Mouse (Mus musculus): ENCODE data around the gene Dchs1. TPM values are rescaled to one million over a fixed set of nuclear protein-coding genes. Genes with fewer than 3 reads are reported as not detected.

Dchs1 gene
- polyA plus RNA-seq, 1 experiment from 2014 or later: 0.47 TPM

GRCm38 (mm10) chr7:105726144-105726979, 61.1 kb downstream of the Dchs1 start:
- Histone ChIP-seq H3K27ac (no peak overlapping the region), H3K4me3 (ENCODE audit: inconsistent target) (no peak overlapping the region), H3K36me3 (ENCODE audit: inconsistent target) (no peaks in the 10 kb centered on the region), H3K79me2 (ENCODE audit: inconsistent target) (no peaks in the 10 kb centered on the region)
- WGBS (ENCODE audit: missing documents): 79% methylated on average over 4 of the region's 4 CpGs

DNA sequence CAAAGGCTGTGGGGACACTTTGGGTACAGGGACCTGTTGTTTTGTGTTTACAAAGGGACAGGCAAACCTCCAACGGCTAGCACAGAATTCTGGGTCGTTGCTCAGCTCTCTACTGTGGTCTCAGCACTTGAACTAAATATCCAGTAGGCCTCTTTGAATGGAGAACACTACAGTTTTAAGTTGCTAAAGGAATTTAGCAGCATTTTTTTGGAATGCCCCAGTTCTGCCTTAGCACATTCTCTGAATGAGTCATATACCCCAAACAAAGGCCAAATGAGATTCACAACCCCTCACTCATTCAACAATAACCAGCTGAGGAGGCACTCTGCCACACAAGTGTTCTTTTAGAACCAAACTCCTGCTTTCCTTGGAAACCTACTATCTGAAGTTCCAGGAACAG, 65.5 kb downstream of the Dchs1 start:
- H3K79me2 ChIP-seq (ENCODE audit: inconsistent target): no peaks in the 10 kb centered on the region
- 84% methylated on average over 2 of the region's 2 CpGs for WGBS (ENCODE audit: missing documents)
- no peak overlapping the region for H3K4me3 ChIP-seq (ENCODE audit: inconsistent target)
- H3K36me3 ChIP-seq (ENCODE audit: inconsistent target): no peaks in the 10 kb centered on the region
- H3K27ac ChIP-seq: no peak overlapping the region

- Histone ChIP-seq H3K27ac (no peak overlapping the region), H3K79me2 (ENCODE audit: inconsistent target) (no peaks in the 10 kb centered on the region), H3K36me3 (ENCODE audit: inconsistent target) (no peaks in the 10 kb centered on the region), H3K4me3 (ENCODE audit: inconsistent target) (no peak overlapping the region)
- WGBS (ENCODE audit: missing documents): 73% methylated on average over 3 of the region's 3 CpGs
These were observed 72.1 kb downstream of the Dchs1 start for GRCm38 (mm10) chr7:105715366-105715765.

DNA sequence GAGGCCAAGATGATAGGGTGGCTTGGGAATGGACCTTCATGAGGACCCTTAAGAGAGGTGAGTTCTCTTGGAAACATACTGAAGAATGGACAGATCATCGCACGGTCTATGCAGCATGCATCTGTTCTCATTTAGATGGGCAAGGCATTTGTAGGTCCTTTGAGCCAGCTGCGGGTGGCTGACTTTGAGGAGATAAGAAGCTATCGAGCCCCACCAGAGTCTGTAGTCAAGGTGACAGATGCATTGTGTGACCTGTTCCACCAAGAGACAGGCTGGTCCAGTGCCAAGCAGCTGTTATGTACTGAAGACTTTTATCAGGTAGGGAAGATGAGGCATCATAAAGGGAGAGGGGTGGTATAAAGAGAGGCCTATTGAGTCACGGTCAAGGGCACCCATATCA, 78.7 kb downstream of the Dchs1 start:
- Histone ChIP-seq H3K36me3 (ENCODE audit: inconsistent target) (no peaks in the 10 kb centered on the region), H3K4me3 (ENCODE audit: inconsistent target) (no peak overlapping the region), H3K79me2 (ENCODE audit: inconsistent target) (no peaks in the 10 kb centered on the region), H3K27ac (no peak overlapping the region)
- WGBS (ENCODE audit: missing documents): 94% methylated on average over 5 of the region's 5 CpGs

DNA sequence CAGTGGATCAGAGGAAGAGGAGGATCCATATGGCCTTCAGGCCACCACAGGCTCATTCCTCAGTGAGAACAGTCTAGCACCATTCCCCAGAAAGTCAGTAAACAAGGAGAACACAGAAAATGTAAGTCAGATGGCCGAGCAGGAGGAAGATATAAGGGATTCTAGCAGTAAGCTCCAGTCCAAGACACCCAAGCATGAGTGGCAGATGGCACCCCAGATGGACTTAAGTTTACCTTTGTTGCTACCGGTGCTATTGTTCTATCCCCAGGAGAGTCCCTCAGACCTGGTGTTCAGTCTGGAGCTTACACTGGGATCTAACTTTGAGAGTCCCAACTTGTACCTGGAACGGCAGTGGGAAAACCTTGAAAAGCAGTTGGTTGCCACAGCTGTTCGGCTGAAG, 83.6 kb downstream of the Dchs1 start:
- Histone ChIP-seq H3K27ac (no peak overlapping the region), H3K36me3 (ENCODE audit: inconsistent target) (no peaks in the 10 kb centered on the region), H3K4me3 (ENCODE audit: inconsistent target) (no peak overlapping the region), H3K79me2 (ENCODE audit: inconsistent target) (no peaks in the 10 kb centered on the region)
- 93% methylated on average over 4 of the region's 4 CpGs for WGBS (ENCODE audit: missing documents)

GRCm38 (mm10) chr7:105703184-105703583, 84.3 kb downstream of the Dchs1 start:
- Histone ChIP-seq H3K36me3 (ENCODE audit: inconsistent target) (no peaks in the 10 kb centered on the region), H3K27ac (no peak overlapping the region), H3K79me2 (ENCODE audit: inconsistent target) (no peaks in the 10 kb centered on the region), H3K4me3 (ENCODE audit: inconsistent target) (no peak overlapping the region)
- WGBS (ENCODE audit: missing documents): 93% methylated on average over 16 of the region's 16 CpGs

Other genes with a start within 250 kb of the Dchs1 start
- 23.5 to 31.0 TPM (median 25.9 TPM) in 3 replicates for gene Smpd1, start 233.3 kb downstream of the Dchs1 start, polyA plus RNA-seq (2018)
- gene Apbb1, start 206.0 kb downstream of the Dchs1 start, polyA plus RNA-seq (2018): 0.04 to 0.58 TPM in 2 of 3 replicates, not detected in the other
- 0.24 TPM in 1 of 3 replicates, not detected in the others for gene Hpx, start 187.5 kb downstream of the Dchs1 start, polyA plus RNA-seq (2018)
- gene Trim3, start 154.1 kb downstream of the Dchs1 start, polyA plus RNA-seq (2018): 15.2 to 30.8 TPM (median 17.8 TPM) in 3 replicates
- gene Timm10b, start 147.6 kb downstream of the Dchs1 start, polyA plus RNA-seq (2018): 36.5 to 124 TPM (median 98.7 TPM) in 3 replicates
- 23.1 to 24.5 TPM (median 23.7 TPM) in 3 replicates for gene Arfip2, start 147.2 kb downstream of the Dchs1 start, polyA plus RNA-seq (2018)
- gene Gm45799, start 147.1 kb downstream of the Dchs1 start, polyA plus RNA-seq (2018): 1.7 to 8.3 TPM (median 4.9 TPM) in 3 replicates
- gene Dnhd1, start 136.8 kb downstream of the Dchs1 start, polyA plus RNA-seq (2018): 0.68 to 2.0 TPM (median 0.80 TPM) in 3 replicates
- gene Ilk, start 51.1 kb downstream of the Dchs1 start, polyA plus RNA-seq (2018): 135 to 184 TPM (median 156 TPM) in 3 replicates
- 12.9 to 21.2 TPM (median 19.6 TPM) in 3 replicates for gene Rrp8, start 50.3 kb downstream of the Dchs1 start, polyA plus RNA-seq (2018)
- 97.6 to 148 TPM (median 122 TPM) in 3 replicates for gene Taf10, start 43.3 kb downstream of the Dchs1 start, polyA plus RNA-seq (2018)
- 285 to 456 TPM (median 392 TPM) in 3 replicates for gene Tpp1, start 35.4 kb downstream of the Dchs1 start, polyA plus RNA-seq (2018)
- gene Mrpl17, start 23.4 kb upstream of the Dchs1 start, polyA plus RNA-seq (2018): 39.9 to 175 TPM (median 79.2 TPM) in 3 replicates
- gene Gm4070, start 166.3 kb upstream of the Dchs1 start, polyA plus RNA-seq (2018): 51.0 to 121 TPM (median 68.8 TPM) in 3 replicates

Measured in macrophage (primary cell).